Mouse (Mus musculus): ENCODE measurements around the gene Pcdh15. TPM values are rescaled to one million over a fixed set of nuclear protein-coding genes. Genes with fewer than 3 reads are reported as not detected.
A peak's percentile ranks its signal among the peaks of the same experiment; 100 is the strongest.

Gene Pcdh15
- polyA plus RNA-seq, 1 experiment from 2014 or later: 2.6 TPM

DNA sequence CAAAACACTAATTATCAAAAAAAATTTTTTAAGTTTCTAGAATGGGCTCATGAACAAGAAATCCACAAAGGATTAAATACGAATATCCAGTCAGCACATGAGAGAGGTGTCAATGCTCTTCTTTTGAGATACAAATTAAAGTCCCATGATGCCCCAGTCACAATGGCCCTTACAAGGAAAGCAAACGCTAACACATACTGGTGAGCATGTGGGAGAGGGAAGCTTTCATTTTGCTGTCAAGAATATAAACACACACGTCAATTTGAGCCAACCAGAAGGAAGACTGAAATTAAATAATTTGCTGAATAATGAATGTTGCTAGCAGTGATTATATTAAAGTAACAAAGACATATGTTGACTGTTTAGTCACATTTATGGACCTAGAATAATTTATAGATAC is 1470.5 kb downstream of the Pcdh15 start:
- no peak for ATAC-seq (ENCODE audit: low FRiP score, low read depth)
- Histone ChIP-seq H3K4me1 (no peaks in the 10 kb centered on the region), H3K27me3 (no peaks in the 10 kb centered on the region), H3K4me3 (no peak overlapping the region), H3K9me3 (no peaks in the 10 kb centered on the region), H3K4me2 (replicated peaks) (no peak overlapping the region), H3K36me3 (no peaks in the 10 kb centered on the region), H3K27ac (no peak overlapping the region), H3K9ac (no peak overlapping the region)
- WGBS: 74% methylated on average over 3 of the region's 3 CpGs

DNA sequence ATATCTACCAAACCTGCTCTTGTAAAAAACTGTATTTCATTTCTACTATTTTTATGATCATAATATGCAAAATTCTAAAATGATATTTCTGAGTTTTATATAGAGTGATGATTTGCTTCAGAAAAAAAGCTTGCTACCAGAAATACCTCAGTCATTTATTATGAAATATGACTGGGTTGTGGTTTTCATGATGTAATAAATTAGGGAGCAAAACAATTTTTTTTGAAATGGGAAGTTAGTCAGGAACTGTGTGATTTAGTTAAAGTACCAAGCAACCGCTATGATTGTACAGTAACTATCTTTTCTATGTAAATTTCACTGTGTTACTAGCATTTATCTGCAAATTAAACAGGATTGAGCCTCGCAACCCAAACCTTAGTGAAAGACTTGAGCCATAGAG is 1480.8 kb downstream of the Pcdh15 start:
- no peak overlapping the region for H3K9ac ChIP-seq
- no peaks in the 10 kb centered on the region for H3K4me1 ChIP-seq
- H3K4me2 ChIP-seq (replicated peaks): no peak overlapping the region
- H3K27me3 ChIP-seq: no peaks in the 10 kb centered on the region
- H3K36me3 ChIP-seq: no peaks in the 10 kb centered on the region
- ATAC-seq (ENCODE audit: low FRiP score, low read depth): no peak
- no peak overlapping the region for H3K27ac ChIP-seq
- no peaks in the 10 kb centered on the region for H3K9me3 ChIP-seq
- 79% methylated on average over 2 of the region's 2 CpGs for WGBS
- no peak overlapping the region for H3K4me3 ChIP-seq

DNA sequence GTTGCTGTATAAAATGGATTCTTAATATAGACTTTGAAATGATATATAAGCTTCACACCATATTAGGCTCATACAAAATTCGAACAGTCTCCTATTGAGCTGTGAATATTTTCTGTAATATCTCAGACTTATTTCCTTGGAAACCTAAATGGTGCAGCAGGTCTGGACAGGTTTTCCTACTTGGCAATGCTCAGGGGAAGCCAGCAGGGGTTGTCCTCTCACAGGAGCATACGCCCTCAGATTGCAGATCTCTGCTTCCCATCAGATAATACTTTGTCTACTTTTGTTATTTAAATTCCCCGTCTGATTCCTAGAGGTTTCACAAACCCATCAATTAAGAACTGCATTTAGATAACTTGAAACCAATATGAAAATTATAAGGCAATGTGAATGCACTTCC is 1492.7 kb downstream of the Pcdh15 start:
- Histone ChIP-seq H3K36me3 (no peaks in the 10 kb centered on the region), H3K4me2 (replicated peaks) (no peak overlapping the region), H3K9me3 (no peaks in the 10 kb centered on the region), H3K27me3 (no peaks in the 10 kb centered on the region), H3K4me1 (no peaks in the 10 kb centered on the region), H3K9ac (no peak overlapping the region), H3K4me3 (no peak overlapping the region), H3K27ac (no peak overlapping the region)
- 76% methylated on average over 3 of the region's 3 CpGs for WGBS
- ATAC-seq (ENCODE audit: low FRiP score, low read depth): no peak

DNA sequence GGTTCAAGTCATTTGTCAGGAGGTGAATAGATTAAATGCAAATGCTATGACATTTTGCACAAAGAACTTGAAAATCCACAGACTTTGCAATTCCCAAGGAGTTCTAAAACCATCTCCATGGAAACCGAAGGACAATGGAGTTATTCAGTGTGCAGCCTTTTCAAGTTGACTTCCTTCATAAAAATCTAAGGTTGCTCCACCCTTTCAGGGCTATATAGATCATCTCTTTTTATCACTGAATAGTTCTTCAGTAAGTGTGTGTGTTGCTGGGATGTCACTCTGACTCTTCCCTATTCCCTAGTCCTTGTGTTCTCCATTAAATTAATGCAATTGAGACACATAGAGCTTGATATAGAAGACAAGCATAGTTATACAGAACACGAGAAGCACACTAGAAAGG is 1508.5 kb downstream of the Pcdh15 start:
- no peaks in the 10 kb centered on the region for H3K36me3 ChIP-seq

DNA sequence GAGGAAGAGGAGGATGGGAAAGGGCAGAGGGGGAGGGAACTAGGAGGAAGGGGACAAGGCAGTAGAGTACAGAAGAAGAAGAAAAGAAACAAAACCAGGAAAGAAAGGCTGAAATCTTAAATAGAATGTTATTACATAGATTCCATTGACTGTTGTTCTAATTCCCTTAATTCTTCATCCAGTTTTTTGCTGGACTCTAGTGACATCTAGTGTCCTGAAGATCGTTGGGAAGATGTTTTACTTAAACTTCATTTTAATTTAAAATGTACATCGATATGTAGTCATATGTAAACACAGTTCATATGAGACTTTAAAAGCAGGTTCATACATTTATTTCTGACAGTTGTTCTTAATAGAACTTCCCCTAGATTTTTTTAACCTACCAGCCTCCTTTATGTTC is 1522.7 kb downstream of the Pcdh15 start:
- no peaks in the 10 kb centered on the region for H3K4me1 ChIP-seq
- no peak overlapping the region for H3K4me3 ChIP-seq
- H3K27ac ChIP-seq: no peak overlapping the region
- H3K4me2 ChIP-seq (replicated peaks): no peak overlapping the region
- no peaks in the 10 kb centered on the region for H3K27me3 ChIP-seq
- H3K9ac ChIP-seq: no peak overlapping the region
- H3K9me3 ChIP-seq: no peaks in the 10 kb centered on the region
- H3K36me3 ChIP-seq: no peaks in the 10 kb centered on the region
- ATAC-seq (ENCODE audit: low FRiP score, low read depth): no peak
- WGBS: 71% methylated on average over 2 of the region's 2 CpGs

More for the DNA sequence above, 1508.5 kb downstream of the Pcdh15 start:
- 91% methylated on average over 2 of the region's 2 CpGs for WGBS
- Histone ChIP-seq H3K9me3 (no peaks in the 10 kb centered on the region), H3K27ac (no peak overlapping the region), H3K9ac (no peak overlapping the region), H3K27me3 (no peaks in the 10 kb centered on the region), H3K4me1 (no peaks in the 10 kb centered on the region), H3K4me2 (replicated peaks) (no peak overlapping the region), H3K4me3 (no peak overlapping the region)
- ATAC-seq (ENCODE audit: low FRiP score, low read depth): no peak

DNA sequence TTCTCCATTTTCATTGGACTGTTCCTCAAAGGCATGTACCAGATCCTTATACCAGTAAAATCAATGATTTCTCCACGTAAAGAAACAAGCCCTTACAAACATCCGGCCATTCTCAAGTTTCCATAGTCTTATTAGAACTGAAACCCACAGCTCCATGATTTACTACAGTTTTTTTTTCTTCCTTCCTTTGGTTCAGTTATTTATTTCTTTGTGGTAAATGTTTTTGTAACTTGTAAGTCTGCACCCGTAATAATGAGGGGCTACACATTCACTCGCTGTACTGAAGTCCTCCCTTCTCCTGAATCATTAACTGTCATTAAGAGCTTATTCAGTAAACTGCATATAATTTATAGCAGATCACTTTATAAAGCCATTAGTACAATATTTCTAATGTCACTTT is 1526.6 kb downstream of the Pcdh15 start:
- Histone ChIP-seq H3K9me3 (no peaks in the 10 kb centered on the region), H3K27ac (no peak overlapping the region), H3K27me3 (no peaks in the 10 kb centered on the region), H3K9ac (no peak overlapping the region), H3K36me3 (no peaks in the 10 kb centered on the region), H3K4me2 (replicated peaks) (no peak overlapping the region), H3K4me3 (no peak overlapping the region), H3K4me1 (no peaks in the 10 kb centered on the region)
- 44% methylated on average over 4 of the region's 4 CpGs for WGBS
- ATAC-seq (ENCODE audit: low FRiP score, low read depth): no peak

DNA sequence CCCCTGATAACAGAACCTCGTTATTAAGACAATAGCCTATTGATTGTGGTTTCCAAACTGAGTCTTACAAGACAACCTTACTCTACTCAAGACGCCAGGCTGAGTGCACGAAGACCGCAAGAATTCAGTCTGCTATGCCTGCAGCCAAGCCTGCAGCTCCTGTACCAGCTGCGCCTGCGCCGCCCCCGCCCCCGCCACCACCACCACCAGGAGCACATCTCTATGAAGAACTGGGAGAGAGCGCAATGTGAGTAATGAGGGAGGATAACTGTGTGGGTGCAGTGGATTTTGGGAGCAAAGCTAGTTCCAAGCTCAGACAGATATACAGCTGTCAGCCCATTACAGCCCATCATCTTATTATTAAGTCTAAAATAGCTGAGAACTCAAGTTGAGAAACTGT is 1527.5 kb downstream of the Pcdh15 start:
- H3K27me3 ChIP-seq: no peaks in the 10 kb centered on the region
- H3K36me3 ChIP-seq: no peaks in the 10 kb centered on the region
- 67% methylated on average over 10 of the region's 10 CpGs for WGBS
- no peak overlapping the region for H3K4me2 ChIP-seq (replicated peaks)
- H3K9ac ChIP-seq: no peak overlapping the region
- no peaks in the 10 kb centered on the region for H3K4me1 ChIP-seq
- no peaks in the 10 kb centered on the region for H3K9me3 ChIP-seq
- no peak overlapping the region for H3K4me3 ChIP-seq
- ATAC-seq (ENCODE audit: low FRiP score, low read depth): no peak
- no peak overlapping the region for H3K27ac ChIP-seq

DNA sequence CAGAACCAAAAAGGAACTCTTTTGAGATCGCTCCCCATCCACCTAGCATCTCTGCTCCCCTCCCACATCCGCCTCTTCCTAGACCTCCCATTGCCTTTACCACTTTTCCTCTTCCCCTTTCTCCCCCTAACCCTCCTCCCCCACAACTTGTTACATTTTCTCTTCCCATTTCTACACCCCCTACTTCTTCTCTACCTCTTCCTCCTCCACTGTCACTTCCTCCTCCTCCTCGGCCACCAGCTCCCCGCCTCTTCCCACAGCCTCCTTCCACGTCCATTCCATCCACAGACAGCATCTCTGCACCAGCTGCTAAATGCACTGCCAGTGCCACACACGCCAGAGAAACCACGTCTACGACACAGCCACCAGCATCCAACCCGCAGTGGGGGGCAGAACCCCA is 1532.2 kb downstream of the Pcdh15 start:
- 83% methylated on average over 9 of the region's 9 CpGs for WGBS
- H3K4me3 ChIP-seq: no peak overlapping the region
- no peak for ATAC-seq (ENCODE audit: low FRiP score, low read depth)

DNA sequence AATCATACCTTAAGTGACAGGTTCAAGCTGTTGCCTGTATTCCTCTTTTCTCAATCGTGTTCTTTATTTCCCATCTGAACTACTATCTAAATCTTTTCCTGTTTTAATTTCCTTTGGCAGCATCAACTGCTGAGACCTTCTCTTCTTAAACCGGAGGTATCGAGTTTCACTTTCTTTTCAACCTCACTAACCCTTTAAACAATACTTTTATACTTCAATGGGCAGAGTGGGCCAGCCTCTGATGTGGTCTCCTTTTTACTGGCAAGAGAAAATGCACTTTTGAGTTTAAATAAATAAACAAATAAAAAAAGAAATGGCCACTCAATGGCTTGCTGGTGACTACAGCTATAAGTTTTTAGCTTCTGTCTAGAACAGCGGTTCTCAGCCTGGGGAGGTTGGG is 1537.9 kb downstream of the Pcdh15 start:
- Histone ChIP-seq H3K27ac (no peak overlapping the region), H3K36me3 (no peaks in the 10 kb centered on the region), H3K27me3 (no peaks in the 10 kb centered on the region), H3K4me1 (no peaks in the 10 kb centered on the region), H3K9me3 (no peaks in the 10 kb centered on the region), H3K4me3 (no peak overlapping the region), H3K4me2 (replicated peaks) (no peak overlapping the region), H3K9ac (no peak overlapping the region)
- WGBS: 64% methylated on average over 4 of the region's 4 CpGs
- no peak for ATAC-seq (ENCODE audit: low FRiP score, low read depth)

More for the DNA sequence above, 1532.2 kb downstream of the Pcdh15 start:
- no peak overlapping the region for H3K9ac ChIP-seq
- H3K27ac ChIP-seq: no peak overlapping the region
- H3K4me2 ChIP-seq (replicated peaks): no peak overlapping the region
- no peaks in the 10 kb centered on the region for H3K36me3 ChIP-seq
- no peaks in the 10 kb centered on the region for H3K4me1 ChIP-seq
- H3K9me3 ChIP-seq: no peaks in the 10 kb centered on the region
- H3K27me3 ChIP-seq: no peaks in the 10 kb centered on the region

DNA sequence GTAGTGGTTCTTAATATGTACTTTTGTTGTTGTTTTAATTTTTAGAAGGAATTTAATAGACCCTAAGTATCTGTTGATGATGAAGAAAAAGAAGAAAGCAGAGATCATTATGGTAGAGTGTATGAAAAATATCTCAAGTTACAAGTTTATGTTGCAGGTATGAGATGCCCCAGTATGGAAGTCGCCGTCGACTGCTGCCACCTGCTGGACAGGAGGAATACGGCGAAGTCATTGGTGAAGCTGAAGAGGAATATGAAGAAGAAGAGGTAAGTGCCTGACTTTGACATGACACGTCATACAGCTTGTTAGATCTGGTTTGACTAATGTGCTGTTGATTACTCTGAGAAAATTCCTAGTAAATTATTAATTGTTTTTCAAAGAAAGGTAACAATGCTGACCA is 1543.0 kb downstream of the Pcdh15 start:
- Histone ChIP-seq H3K4me2 (replicated peaks) (no peak overlapping the region), H3K4me3 (no peak overlapping the region), H3K36me3 (no peaks in the 10 kb centered on the region), H3K4me1 (no peaks in the 10 kb centered on the region), H3K9me3 (no peaks in the 10 kb centered on the region), H3K27ac (no peak overlapping the region), H3K9ac (no peak overlapping the region), H3K27me3 (no peaks in the 10 kb centered on the region)
- 52% methylated on average over 6 of the region's 6 CpGs for WGBS
- no peak for ATAC-seq (ENCODE audit: low FRiP score, low read depth)

DNA sequence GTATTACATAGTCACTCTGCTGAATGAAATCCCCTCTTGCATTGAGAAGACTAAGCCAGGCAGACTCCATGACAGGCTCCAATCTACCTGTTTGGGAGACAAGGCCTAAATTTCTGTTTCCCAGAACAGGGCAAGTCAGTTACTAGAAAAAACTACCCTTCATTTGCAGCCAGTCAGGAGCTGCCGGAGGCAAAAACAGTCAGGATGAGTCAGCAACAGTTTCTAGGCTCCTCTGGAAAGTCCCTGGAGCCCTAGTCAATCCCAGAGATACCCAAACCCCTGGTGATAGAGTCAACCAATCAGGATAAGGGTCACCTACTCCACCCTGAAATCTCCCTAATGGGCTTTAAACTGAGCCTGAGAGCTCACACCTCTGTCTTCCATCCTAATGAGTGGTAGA is 1564.0 kb downstream of the Pcdh15 start:
- no peak for ATAC-seq (ENCODE audit: low FRiP score, low read depth)
- H3K4me3 ChIP-seq: no peak overlapping the region
- H3K27ac ChIP-seq: no peak overlapping the region
- no peaks in the 10 kb centered on the region for H3K9me3 ChIP-seq
- no peak overlapping the region for H3K9ac ChIP-seq
- H3K4me2 ChIP-seq (replicated peaks): no peak overlapping the region
- WGBS: 88% methylated on average over 1 of the region's 1 CpGs
- no peaks in the 10 kb centered on the region for H3K27me3 ChIP-seq
- no peaks in the 10 kb centered on the region for H3K4me1 ChIP-seq
- no peaks in the 10 kb centered on the region for H3K36me3 ChIP-seq

DNA sequence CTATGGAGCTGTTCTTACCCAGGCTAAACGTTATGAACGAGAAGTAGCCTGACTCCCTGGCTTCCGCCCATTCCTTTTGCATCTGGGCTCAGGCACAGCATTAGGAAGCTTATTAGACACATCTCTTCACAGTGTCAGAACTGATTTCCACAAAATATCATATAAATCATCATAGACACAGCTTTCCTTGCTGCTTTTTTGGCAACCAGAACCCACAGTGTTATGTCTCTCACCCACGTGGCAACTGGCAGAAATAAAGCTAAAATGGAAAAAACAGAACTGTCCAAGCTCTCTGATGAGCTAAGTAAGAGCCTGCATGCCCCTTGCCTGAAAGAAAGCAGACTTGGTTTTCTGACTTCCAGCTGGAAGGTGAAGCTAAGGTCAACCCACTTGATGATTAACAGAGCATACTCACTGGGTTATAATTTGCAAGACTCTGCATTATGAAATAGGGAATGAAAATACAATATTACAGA is 1580.9 kb downstream of the Pcdh15 start:
- Histone ChIP-seq H3K4me3 (no peak overlapping the region), H3K9me3 (no peaks in the 10 kb centered on the region), H3K36me3 (no peaks in the 10 kb centered on the region), H3K27me3 (no peaks in the 10 kb centered on the region), H3K4me1 (peaks cover 9% of the 10 kb centered on the region), H3K9ac (no peak overlapping the region), H3K27ac (peak overlapping the region; percentile 39), H3K4me2 (replicated peaks) (no peak overlapping the region)
- peak; percentile 19; the same call in 1 of the 2 replicates for ATAC-seq (ENCODE audit: low FRiP score, low read depth)
- 37% methylated on average over 4 of the region's 4 CpGs for WGBS

DNA sequence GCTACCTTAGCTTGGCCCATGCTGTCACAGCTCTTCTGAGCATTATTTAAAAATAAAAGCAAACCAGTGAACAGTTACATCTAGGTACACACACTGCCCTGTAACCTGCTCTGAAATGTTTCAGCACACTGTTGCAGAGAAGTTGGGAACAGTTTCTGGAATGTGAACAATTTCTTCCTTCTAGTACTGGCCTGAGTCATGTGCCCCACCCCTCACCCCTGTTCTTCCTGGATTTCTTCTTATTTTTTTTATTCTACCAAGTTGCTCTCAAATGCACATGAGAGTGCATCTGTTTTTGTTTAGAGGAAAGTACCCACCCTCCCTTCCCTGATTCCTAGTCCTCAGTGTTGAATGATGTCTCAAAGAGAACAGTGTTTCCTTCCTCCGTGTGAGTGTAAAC is 1581.4 kb downstream of the Pcdh15 start:
- Histone ChIP-seq H3K9me3 (no peaks in the 10 kb centered on the region), H3K9ac (no peak overlapping the region), H3K27ac (peak overlapping the region; percentile 39; the same call in 1 of the 2 replicates), H3K36me3 (no peaks in the 10 kb centered on the region), H3K4me3 (no peak overlapping the region), H3K27me3 (no peaks in the 10 kb centered on the region), H3K4me2 (replicated peaks) (0 out of 2 replicates have a peak overlapping the region, but pooled peaks have one; percentile 0), H3K4me1 (peaks cover 9% of the 10 kb centered on the region)
- 4% methylated on average over 1 of the region's 1 CpGs for WGBS
- ATAC-seq (ENCODE audit: low FRiP score, low read depth): peak; percentile 44; the same call in 1 of the 2 replicates
